Mouse (Mus musculus): ENCODE measurements around the gene Gmds.

DNA sequence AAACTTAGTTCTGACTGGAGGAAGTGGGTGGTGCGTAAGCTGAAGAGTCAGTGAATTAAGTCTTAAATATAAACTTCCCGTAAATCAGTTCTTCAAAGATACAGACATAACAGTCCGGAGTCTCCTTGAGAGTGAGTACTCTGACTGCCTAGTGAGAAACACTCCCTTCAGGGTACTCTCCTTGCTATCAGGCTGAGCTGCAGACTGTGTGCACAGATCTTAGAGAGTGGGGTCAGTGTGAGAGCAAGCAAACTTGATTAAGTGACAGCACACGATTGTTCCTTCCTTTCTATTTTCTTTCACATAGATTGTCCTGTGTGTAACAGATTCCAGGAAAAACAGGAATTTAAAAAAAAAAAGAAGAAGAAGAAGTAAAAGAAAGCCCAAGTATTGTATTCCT lies 382.4 kb downstream of the Gmds start:
- TF ChIP-seq HCFC1 (IDR thresholded peaks at IDR 0.05; ENCODE audit: borderline replicate concordance, insufficient read depth, low read length) (no peak), ZNF384 (IDR thresholded peaks at IDR 0.05; ENCODE audit: low read depth, low read length) (no peak)

Data from ES-E14 (cell line).